Mouse (Mus musculus): ENCODE results near the gene Agrp.
A peak's percentile ranks its signal among the peaks of the same experiment; 100 is the strongest.
"Not testable (repeated sequence)": the region's sequence is repeated elsewhere in the genome, so short reads cannot be mapped to it uniquely, and the experiment has no call there.

Gene Agrp

GRCm38 (mm10) chr8:105621841-105622240, 15.4 kb downstream of the Agrp start:
- no peak for DNase-seq

GRCm38 (mm10) chr8:105620946-105621720, 16.1 kb downstream of the Agrp start:
- no peak for DNase-seq

DNA sequence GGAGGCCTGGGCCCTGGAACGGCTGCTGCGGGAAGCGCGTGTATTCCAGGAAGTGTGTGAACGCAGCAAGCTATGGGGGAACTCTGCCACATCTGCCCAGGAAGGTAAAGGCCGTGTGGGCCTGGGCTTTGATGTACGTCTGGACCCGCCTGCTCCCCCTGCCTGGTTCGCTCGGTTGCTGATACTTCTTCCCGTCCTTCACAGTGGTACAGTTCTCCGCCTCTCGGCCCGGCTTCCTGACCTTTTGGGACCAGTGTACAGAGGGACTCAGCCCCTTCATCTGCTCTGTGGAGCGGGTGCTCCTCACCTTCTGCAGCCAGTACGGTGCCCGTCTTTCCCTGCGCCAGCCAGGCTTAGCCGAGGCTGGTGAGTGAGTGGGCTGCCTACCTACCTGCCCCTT, 17.0 kb downstream of the Agrp start:
- no peak for DNase-seq

GRCm38 (mm10) chr8:105618892-105619591, 18.2 kb downstream of the Agrp start:
- DNase-seq, result no peak

GRCm38 (mm10) chr8:105618279-105618634, 18.9 kb downstream of the Agrp start:
- DNase-seq, result no peak

GRCm38 (mm10) chr8:105617451-105618278, 19.5 kb downstream of the Agrp start:
- DNase-seq, result no peak

- no peak for DNase-seq
Measured at GRCm38 (mm10) chr8:105615942-105616341, 21.3 kb downstream of the Agrp start.

GRCm38 (mm10) chr8:105613830-105614511, 23.2 kb downstream of the Agrp start:
- DNase-seq, result peak; percentile 91

- peak; percentile 76 for DNase-seq
Measured at GRCm38 (mm10) chr8:105613037-105613436, 24.2 kb downstream of the Agrp start.

- no peak for DNase-seq
Measured at GRCm38 (mm10) chr8:105611836-105612235, 25.4 kb downstream of the Agrp start.

DNA sequence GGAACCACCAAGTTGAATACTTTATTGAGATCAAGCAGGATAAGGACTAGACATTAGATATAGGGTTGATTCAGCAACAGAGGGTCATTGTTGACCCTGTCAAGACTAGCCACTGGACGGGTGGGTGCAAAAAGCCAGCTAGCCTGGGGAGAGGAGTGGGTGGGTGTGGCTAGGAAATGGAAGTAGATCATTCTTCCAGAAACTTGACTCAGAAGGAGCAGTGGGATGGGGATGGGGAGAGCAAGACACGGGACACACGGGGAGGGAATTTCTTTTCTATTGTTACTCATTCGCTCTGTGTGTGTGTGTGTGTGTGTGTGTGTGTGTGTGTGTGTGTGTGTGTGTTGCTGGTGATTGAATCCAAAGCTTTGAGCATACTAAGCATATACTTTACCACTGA, 27.4 kb downstream of the Agrp start:
- DNase-seq, result no peak

- no peak for DNase-seq
Measured at GRCm38 (mm10) chr8:105609355-105609754, 27.8 kb downstream of the Agrp start.

- peak; percentile 57 for DNase-seq
Measured at GRCm38 (mm10) chr8:105607684-105608083, 29.5 kb downstream of the Agrp start.

DNA sequence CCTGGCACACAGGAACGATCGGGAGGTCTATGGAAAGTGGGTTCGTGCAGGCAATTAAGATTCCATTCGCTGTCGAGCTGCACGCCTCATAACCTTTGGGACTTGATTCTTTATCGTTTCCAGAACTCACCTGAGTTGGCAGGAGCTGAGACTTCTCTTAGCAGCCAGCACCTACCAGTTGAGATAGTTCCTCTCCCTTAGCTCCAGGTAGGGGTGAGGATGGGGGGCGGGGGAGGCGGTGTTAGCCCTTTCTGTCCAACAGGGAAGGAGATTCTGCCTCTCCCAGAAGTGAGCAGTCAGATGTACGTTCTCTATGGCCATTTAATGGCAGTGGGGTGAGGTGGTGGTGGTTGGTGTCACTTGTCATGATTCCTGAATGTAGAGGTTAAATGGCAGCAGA, 30.1 kb downstream of the Agrp start:
- DNase-seq, result no peak

DNA sequence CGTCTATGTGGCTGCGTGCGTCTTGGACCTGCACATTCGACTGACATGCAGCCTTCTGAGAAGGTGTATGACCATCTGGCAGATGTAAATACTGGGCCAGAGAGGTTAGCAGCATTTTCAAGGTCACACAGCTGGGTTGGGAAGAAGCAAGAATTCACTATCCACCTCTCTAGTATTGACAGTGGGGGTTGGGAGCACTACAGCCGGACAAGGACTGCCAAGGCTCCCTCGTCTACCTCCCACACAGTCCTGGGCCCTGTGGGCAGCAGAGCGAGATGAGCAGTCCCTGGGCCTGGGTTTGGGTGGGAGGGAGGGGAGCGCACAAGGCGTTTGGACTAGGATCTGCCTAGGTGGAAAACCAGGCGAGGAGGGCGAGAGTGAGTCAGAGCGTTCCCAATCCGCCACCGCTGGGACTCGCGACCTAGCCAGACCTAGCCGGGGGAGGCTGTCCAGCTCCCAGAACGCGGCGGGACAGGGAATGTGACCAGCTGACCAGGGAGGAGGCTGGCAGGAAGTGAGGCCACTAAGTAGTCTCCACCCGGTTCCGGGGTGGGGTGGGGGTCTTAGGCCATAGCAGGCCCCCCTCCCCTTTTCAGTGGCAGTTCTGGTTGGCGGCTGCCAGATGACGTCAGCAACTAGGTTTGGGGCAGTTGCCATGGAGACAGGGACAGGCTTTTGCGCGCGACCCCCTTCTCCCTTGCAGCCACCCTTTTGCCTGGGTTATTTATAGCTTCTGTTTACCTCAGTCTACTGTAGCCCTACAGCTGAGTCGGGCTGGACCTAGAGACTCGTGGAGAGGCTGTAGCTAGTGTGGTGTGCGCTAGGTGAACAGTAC, 30.8 kb downstream of the Agrp start:
- peak; percentile 92 for DNase-seq

- peak; percentile 59 for DNase-seq
Measured at GRCm38 (mm10) chr8:105605491-105606188, 31.6 kb downstream of the Agrp start.

DNA sequence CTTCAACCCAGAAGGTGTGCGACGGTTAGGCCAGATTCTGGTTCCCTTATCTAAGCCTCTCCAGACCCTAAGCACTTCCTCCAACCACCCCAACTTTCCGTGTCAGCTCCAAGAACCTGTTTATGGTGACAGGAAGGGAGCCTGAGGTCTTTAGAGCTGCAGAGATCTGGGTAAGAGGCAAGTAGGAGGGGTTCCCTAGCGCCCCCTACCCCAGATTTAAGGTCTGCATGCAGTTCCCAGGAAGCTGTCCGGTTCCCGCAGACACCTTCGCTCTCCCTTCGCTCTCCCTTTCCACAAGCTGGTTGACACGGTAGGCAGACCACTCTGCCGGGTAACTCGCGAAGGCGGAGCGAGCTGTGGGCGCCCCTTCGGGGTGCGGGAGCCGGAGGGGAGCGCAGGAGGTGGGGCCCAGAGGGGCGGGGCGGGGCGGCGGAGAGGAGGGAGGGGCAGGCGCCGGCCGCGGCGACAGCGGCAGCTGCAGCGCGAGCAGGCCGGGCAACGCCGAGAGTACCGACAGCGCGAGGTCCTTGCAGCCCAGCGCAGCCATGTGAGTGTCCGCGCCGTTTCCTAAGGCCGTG, 32.3 kb downstream of the Agrp start, which contains the start of gene Ripor1:
TSS of gene Ripor1 (plus strand) at position 452 of the 578 bp plus-strand sequence.
- peak; percentile 88 for DNase-seq

GRCm38 (mm10) chr8:105602540-105602939, 34.7 kb downstream of the Agrp start:
- DNase-seq, result not testable (repeated sequence)

DNA sequence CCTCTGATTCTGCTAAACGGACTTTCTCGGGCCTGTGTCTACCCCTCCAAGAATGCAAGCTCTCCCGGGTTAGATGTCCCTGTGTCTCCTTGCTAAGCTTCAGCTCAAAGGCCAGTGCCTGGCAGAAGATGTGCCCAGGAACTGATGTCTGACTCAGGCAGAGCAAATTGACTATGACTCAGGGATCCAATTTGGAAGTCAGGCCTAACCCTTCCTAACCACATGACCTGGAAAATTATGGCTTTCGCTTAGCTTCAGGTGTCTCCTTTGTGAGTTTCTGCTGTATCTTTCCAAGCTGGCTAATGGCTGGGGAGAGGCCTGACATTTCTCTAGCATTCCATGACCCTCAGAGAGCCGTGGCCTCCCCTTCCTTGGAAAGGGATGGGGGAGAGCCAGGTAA, 35.9 kb downstream of the Agrp start:
- DNase-seq, result no peak

GRCm38 (mm10) chr8:105598777-105599176, 38.4 kb downstream of the Agrp start:
- DNase-seq, result no peak
